Mouse (Mus musculus) left cerebral cortex, postnatal 10 days (tissue): Measurements from ENCODE around the gene Racgap1. TPM values are rescaled to one million over a fixed set of nuclear protein-coding genes. Genes with fewer than 3 reads are reported as not detected.

Experiments
- total RNA-seq, 2 experiments: library from RNA; stranded (reverse); gene quantifications; 2 replicates each; pipeline ENCODE4 v1.2.3; 2021

The Racgap1 gene
- total RNA-seq, 2 experiments from 2014 or later = 15.6 to 16.9 TPM

Other genes with a start within 250 kb of the Racgap1 start
- gene Nckap5l, start 193.9 kb downstream of the Racgap1 start, total RNA-seq = 10 to 100 TPM; 35.8 to 38.3 TPM
- gene Bcdin3d, start 176.9 kb downstream of the Racgap1 start, total RNA-seq = 1 to 10 TPM; 4.3 to 4.8 TPM
- gene Faim2, start 123.5 kb downstream of the Racgap1 start, total RNA-seq = 100 to 1,000 TPM; 130 to 135 TPM
- not detected for gene Aqp2, start 72.6 kb downstream of the Racgap1 start, total RNA-seq
- gene Aqp5, start 60.9 kb downstream of the Racgap1 start, total RNA-seq = 1 to 10 TPM; 1.7 to 1.9 TPM
- under 1 TPM in 1 of 2 experiments, not detected in 1; 0.15 TPM for gene Aqp6, start 50.3 kb downstream of the Racgap1 start, total RNA-seq
- gene Asic1, start 18.7 kb upstream of the Racgap1 start, total RNA-seq = 10 to 100 TPM; 94.8 to 99.2 TPM
- gene Smarcd1, start 50.5 kb upstream of the Racgap1 start, total RNA-seq = 100 to 1,000 TPM; 126 to 129 TPM
- 1 to 10 TPM; 1.6 to 4.7 TPM for gene Gm17349, start 53.8 kb upstream of the Racgap1 start, total RNA-seq
- gene Gpd1, start 65.9 kb upstream of the Racgap1 start, total RNA-seq = 10 to 100 TPM; 13.9 to 16.9 TPM
- 10 to 100 TPM; 96.8 to 99.0 TPM for gene Cox14, start 74.0 kb upstream of the Racgap1 start, total RNA-seq
- gene Cers5, start 121.2 kb upstream of the Racgap1 start, total RNA-seq = 10 to 100 TPM; 43.6 to 47.2 TPM
- gene Lima1, start 223.8 kb upstream of the Racgap1 start, total RNA-seq = 1 to 10 TPM; 8.2 to 9.8 TPM